Mouse (Mus musculus) heart, embryonic 14.5 days (tissue): ENCODE data around the gene Ino80b. TPM values are rescaled to one million over a fixed set of nuclear protein-coding genes. Genes with fewer than 3 reads are reported as not detected.

ENCODE experiments used
- ATAC-seq: fragments of 200-750 bp; cut with Nextera tagmentation; 2 replicates; pipeline ENCODE4 v1.8.0; 2017; ENCODE audit warnings: low read depth, moderate TSS enrichment; ENCODE audit not compliant: insufficient number of reproducible peaks, insufficient read depth, low FRiP score
- H3K27ac ChIP-seq, 2 experiments: fragments of 200-500 bp in 1 of 2; fragments of 300-500 bp in 1 of 2; sonication (generic) in 1 of 2; replicated peaks in 1 of 2; 2 replicates each; pipeline ENCODE4 v1.5.1; 2012 to 2014; ENCODE audit warnings: low read depth in 2 of 2, low read length in 2 of 2, control low read depth in 1 of 2, mild to moderate bottlenecking in 1 of 2, mixed read lengths in 1 of 2; ENCODE audit not compliant: control insufficient read depth in 1 of 2, insufficient read depth in 1 of 2
- H3K27me3 ChIP-seq: fragments of 300-500 bp; sonication (generic); 2 replicates; pipeline ENCODE4 v1.6.1; 2014; ENCODE audit warnings: mild to moderate bottlenecking, low read length, control low read depth; ENCODE audit not compliant: control insufficient read depth, insufficient read depth
- H3K36me3 ChIP-seq: fragments of 300-500 bp; sonication (generic); 2 replicates; pipeline ENCODE4 v1.6.1; 2014; ENCODE audit warnings: mild to moderate bottlenecking, control low read depth, low read length, mixed read lengths; ENCODE audit not compliant: control insufficient read depth, insufficient read depth
- H3K4me1 ChIP-seq, 2 experiments: fragments of 200-500 bp in 1 of 2; fragments of 300-500 bp in 1 of 2; sonication (generic) in 1 of 2; 2 replicates each; pipeline ENCODE4 v1.6.1; 2012 to 2014; ENCODE audit warnings: low read length in 2 of 2, control low read depth in 1 of 2, mixed read lengths in 1 of 2; ENCODE audit not compliant: control insufficient read depth in 2 of 2, insufficient read depth in 2 of 2
- H3K4me2 ChIP-seq: fragments of 300-500 bp; sonication (generic); 2 replicates; pipeline ENCODE4 v1.6.1; 2014; ENCODE audit warnings: mild to moderate bottlenecking, low read length
- H3K4me3 ChIP-seq, 2 experiments: fragments of 200-500 bp in 1 of 2; fragments of 300-500 bp in 1 of 2; sonication (generic) in 1 of 2; 2 replicates each; pipeline ENCODE4 v1.5.1; 2012 to 2014; ENCODE audit warnings: low read length in 2 of 2, mild to moderate bottlenecking in 2 of 2, control low read depth in 1 of 2, low read depth in 1 of 2, moderate library complexity in 1 of 2; ENCODE audit not compliant: control insufficient read depth in 1 of 2, insufficient read depth in 1 of 2
- H3K9ac ChIP-seq: fragments of 300-500 bp; sonication (generic); 2 replicates; pipeline ENCODE4 v1.6.1; 2014; ENCODE audit warnings: mild to moderate bottlenecking, low read length
- H3K9me3 ChIP-seq: fragments of 300-500 bp; sonication (generic); 2 replicates; pipeline ENCODE4 v1.6.1; 2016; ENCODE audit warnings: low read length, control low read depth; ENCODE audit not compliant: control insufficient read depth
- WGBS: fragments of 180-500 bp; shearing (Covaris S2); extraction: QIAGEN DNeasy Blood & Tissue Kit; methylation state at CpG from one replicate; pipeline ENCODE4 v1.1.7; 2014; 5-methylcytosine and 5-hydroxymethylcytosine counted together
- polyA plus RNA-seq: library from polyadenylated mRNA; unstranded; fragments of >200 nt; fragmentation: Nextera tagmentation; extraction: Ambion mirVana; gene quantifications from 2 replicates; pipeline ENCODE4 v1.2.1, GENCODE M21; 2014

The Ino80b gene
- polyA plus RNA-seq, 1 experiment from 2014 or later: 11.3 TPM

DNA sequence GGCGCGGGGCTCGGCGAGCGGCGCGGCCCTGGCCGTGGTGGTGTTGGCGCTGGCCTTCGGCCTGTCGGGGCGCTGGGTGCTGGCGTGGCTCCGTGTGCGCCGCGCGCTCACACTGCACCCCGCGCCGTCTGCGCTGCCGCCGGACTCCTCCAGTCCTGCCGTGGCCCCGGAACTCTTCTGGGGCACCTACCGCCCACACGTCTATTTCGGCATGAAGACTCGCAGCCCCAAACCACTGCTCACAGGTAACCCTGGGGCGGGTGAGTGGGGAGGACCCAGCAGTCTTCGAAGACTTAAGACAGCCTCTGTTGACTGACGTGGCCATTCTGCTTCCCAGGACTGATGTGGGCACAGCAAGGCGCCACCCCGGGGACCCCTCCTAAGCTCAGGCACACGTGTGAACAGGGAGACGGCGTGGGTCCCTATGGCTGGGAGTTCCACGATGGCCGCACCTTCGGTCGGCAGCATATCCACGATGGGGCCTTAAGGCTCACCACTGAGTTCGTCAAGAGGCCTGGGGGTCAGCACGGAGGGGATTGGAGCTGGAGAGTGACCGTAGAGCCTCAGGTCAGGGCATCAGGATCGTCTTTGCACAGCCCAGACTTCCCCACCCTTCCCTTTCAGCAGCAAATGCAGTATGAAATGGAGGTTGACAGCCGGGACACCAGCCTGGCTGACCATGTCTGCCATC lies 9.4 kb downstream of the Ino80b start:
- Histone ChIP-seq H3K4me2 (peak overlapping the region; percentile 85), H3K27ac (peak overlapping the region in 1 of 2 experiments; percentile 70; a peak in 2 of 4 replicates), H3K27me3 (no peaks in the 10 kb centered on the region), H3K9me3 (no peaks in the 10 kb centered on the region), H3K4me1 (peaks cover 14 to 34% of the 10 kb centered on the region in 2 experiments), H3K4me3 (peak overlapping the region; percentile 59 to 64), H3K36me3 (peaks cover 43% of the 10 kb centered on the region), H3K9ac (peak overlapping the region; percentile 84)
- ATAC-seq: peak; percentile 51; the same call in 1 of the 2 replicates
- WGBS: 2% methylated on average over 47 of the region's 48 CpGs

- Histone ChIP-seq H3K9ac (peak within 1 kb of the TSS; percentile 84), H3K4me3 (peak within 1 kb of the TSS; percentile 59 to 64), H3K27ac (peak within 1 kb of the TSS; percentile 53 to 70), H3K4me2 (peak within 1 kb of the TSS; percentile 85), H3K9me3 (no peaks in the 10 kb centered on the region), H3K4me1 (peaks cover 9 to 28% of the 10 kb centered on the region in 2 experiments), H3K36me3 (peaks cover 49% of the 10 kb centered on the region), H3K27me3 (no peaks in the 10 kb centered on the region)
- ATAC-seq: peak; percentile 87
- 1% methylated on average over 43 of the region's 58 CpGs for WGBS
These were observed 10.1 kb downstream of the Ino80b start, which contains the start of gene Mogs for GRCm38 (mm10) chr6:83115011-83115671. TSS of gene Mogs (plus strand) at chr6:83115496.

DNA sequence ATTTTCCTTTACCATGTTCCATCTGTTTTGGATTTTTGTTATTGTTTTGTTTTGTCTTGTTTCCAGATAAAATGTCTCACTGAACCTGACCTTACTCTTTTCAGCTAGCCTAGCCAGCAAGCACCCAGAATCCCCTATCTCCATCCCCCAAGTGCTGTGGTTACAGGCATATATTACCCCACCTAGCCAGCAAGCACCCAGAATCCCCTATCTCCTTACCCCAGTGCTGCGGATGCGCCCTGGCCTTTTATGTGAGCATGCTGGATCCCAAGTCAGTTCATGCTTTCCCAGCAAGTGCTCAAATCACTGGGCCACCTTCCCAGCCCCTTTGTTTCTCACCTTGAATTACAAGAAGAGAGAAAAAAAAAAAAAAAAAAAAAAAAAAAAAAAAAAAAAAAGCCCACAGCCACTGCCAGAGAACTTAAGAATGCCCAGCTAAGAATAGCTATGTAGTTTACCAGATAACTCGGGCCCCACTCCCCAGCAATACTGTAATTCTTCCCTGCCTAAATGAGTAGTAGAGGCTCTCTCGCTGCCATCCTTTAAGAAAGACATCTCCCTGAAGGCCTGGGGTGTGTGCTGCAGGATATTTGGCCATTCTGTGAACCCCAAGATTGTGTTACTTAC lies 13.6 kb downstream of the Ino80b start:
- Histone ChIP-seq H3K27me3 (no peaks in the 10 kb centered on the region), H3K4me3 (no peak overlapping the region), H3K36me3 (peaks cover 24% of the 10 kb centered on the region), H3K4me2 (peak overlapping the region; percentile 17; the same call in 1 of the 2 replicates), H3K9ac (peak overlapping the region; percentile 39; the same call in 1 of the 2 replicates), H3K4me1 (peaks cover 8 to 36% of the 10 kb centered on the region in 2 experiments), H3K9me3 (no peaks in the 10 kb centered on the region), H3K27ac (peak overlapping the region in 1 of 2 experiments; percentile 34; a peak in 1 of 4 replicates)
- 62% methylated on average over 4 of the region's 4 CpGs for WGBS
- no peak for ATAC-seq

DNA sequence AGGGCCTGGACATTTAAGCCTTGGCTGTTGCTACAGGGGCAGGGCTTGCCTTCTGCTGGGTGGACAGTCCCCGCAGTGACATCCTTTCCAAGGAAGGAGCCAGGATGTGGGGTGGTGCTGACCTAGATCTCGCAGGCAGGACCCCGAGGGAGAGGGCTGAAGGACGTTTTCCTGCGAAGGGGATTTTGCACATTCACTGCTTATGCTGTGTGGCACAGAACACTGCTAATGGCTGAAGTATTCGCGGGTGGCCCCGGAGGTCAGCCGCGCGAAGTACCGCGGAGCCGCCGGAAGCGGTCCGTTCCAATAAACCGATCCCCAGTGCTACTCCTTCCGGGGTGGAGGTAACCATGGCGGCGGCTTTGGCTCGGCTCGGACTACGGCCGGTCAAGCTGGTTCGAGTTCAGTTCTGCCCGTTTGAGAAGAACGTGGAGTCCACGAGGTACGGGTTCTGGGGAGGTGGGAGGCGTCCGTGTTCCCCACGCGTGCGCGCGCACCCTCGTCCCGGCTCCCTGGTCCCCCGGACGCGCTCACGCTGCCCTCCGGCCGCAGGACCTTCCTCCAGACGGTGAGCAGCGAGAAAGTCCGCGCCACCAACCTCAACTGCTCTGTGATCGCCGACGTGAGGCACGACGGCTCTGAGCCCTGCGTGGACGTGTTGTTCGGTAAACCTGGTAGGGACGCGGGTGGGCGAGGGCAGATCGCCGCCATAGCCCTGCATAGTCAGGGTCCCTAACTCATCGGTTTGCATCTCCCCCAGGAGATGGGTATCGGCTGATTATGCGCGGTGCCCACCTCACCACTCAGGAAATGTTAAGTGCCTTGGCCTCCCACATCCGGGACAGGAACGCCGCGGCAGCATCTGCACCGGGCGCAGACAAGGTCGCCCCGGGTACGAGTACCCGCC lies 16.2 kb downstream of the Ino80b start, which contains the start of gene Mrpl53:
TSS of gene Mrpl53 (plus strand) at position 279 of the 907 bp plus-strand sequence.
- H3K36me3 ChIP-seq: peaks cover 26% of the 10 kb centered on the region
- WGBS: under 1% methylated on average over 76 of the region's 76 CpGs

GRCm38 (mm10) chr6:83107566-83108400 lies 17.4 kb downstream of the Ino80b start:
- peak overlapping the region; percentile 81 for H3K9ac ChIP-seq
- H3K9me3 ChIP-seq: no peaks in the 10 kb centered on the region
- H3K4me1 ChIP-seq: peaks cover 13 to 32% of the 10 kb centered on the region in 2 experiments
- H3K27me3 ChIP-seq: no peaks in the 10 kb centered on the region
- 39% methylated on average over 13 of the region's 13 CpGs for WGBS
- ATAC-seq: no peak
- H3K27ac ChIP-seq: no peak overlapping the region
- peak overlapping the region; percentile 80 for H3K4me2 ChIP-seq
- H3K4me3 ChIP-seq: peak overlapping the region in 1 of 2 experiments; percentile 63; a peak in 2 of 4 replicates
- peaks cover 29% of the 10 kb centered on the region for H3K36me3 ChIP-seq

More for the DNA sequence above, 16.2 kb downstream of the Ino80b start, which contains the start of gene Mrpl53:
- H3K4me2 ChIP-seq: peak within 1 kb of the TSS; percentile 80
- H3K27ac ChIP-seq: peak within 1 kb of the TSS; percentile 65 to 85
- ATAC-seq: peak; percentile 71
- peak within 1 kb of the TSS; percentile 81 for H3K9ac ChIP-seq
- H3K9me3 ChIP-seq: no peaks in the 10 kb centered on the region
- peak within 1 kb of the TSS; percentile 63 to 73 for H3K4me3 ChIP-seq
- H3K27me3 ChIP-seq: no peaks in the 10 kb centered on the region
- peaks cover 8 to 24% of the 10 kb centered on the region in 2 experiments for H3K4me1 ChIP-seq

- Histone ChIP-seq H3K9ac (no peak overlapping the region), H3K36me3 (peaks cover 12% of the 10 kb centered on the region), H3K4me3 (no peak overlapping the region), H3K4me2 (no peak overlapping the region), H3K9me3 (no peaks in the 10 kb centered on the region), H3K27ac (no peak overlapping the region), H3K4me1 (peaks cover 16 to 24% of the 10 kb centered on the region in 2 experiments), H3K27me3 (no peaks in the 10 kb centered on the region)
- WGBS: 74% methylated on average over 4 of the region's 4 CpGs
- no peak for ATAC-seq
These were observed 21.1 kb downstream of the Ino80b start for GRCm38 (mm10) chr6:83104158-83104557.
